Mouse (Mus musculus) intestine, postnatal 0 days (tissue): ENCODE results near the gene Dnajc5. TPM values are rescaled to one million over a fixed set of nuclear protein-coding genes. Genes with fewer than 3 reads are reported as not detected.

ENCODE experiments used
- ATAC-seq: fragments of 200-750 bp; cut with Nextera tagmentation; 2 replicates; pipeline ENCODE4 v1.8.0; 2017; ENCODE audit warnings: mild to moderate bottlenecking, moderate TSS enrichment, moderate library complexity
- H3K27ac ChIP-seq: fragments of 300-500 bp; sonication (generic); 2 replicates; pipeline ENCODE4 v1.5.1; 2014; ENCODE audit warnings: mild to moderate bottlenecking, low read depth, low read length, moderate library complexity
- H3K27me3 ChIP-seq: fragments of 300-500 bp; sonication (generic); replicated peaks from 2 replicates; pipeline ENCODE4 v1.6.1; 2014; ENCODE audit warnings: low read length, mixed read lengths; ENCODE audit not compliant: control insufficient read depth, insufficient read depth
- H3K36me3 ChIP-seq: fragments of 300-500 bp; sonication (generic); 2 replicates; pipeline ENCODE4 v1.6.1; 2014; ENCODE audit warnings: mild to moderate bottlenecking, moderate library complexity; ENCODE audit not compliant: control insufficient read depth, insufficient read depth
- H3K4me1 ChIP-seq: fragments of 300-500 bp; sonication (generic); replicated peaks from 2 replicates; pipeline ENCODE4 v1.6.1; 2014; ENCODE audit warnings: antibody characterized with exemption, low read length, mixed read lengths; ENCODE audit not compliant: control insufficient read depth, insufficient read depth
- H3K4me2 ChIP-seq: fragments of 300-500 bp; sonication (generic); replicated peaks from 2 replicates; pipeline ENCODE4 v1.6.1; 2014; ENCODE audit warnings: low read depth, mild to moderate bottlenecking, moderate library complexity
- H3K4me3 ChIP-seq: fragments of 300-500 bp; sonication (generic); 2 replicates; pipeline ENCODE4 v1.5.1; 2014; ENCODE audit warnings: low read depth, low read length
- H3K9ac ChIP-seq: fragments of 300-500 bp; sonication (generic); 2 replicates; pipeline ENCODE4 v1.6.1; 2014; ENCODE audit warnings: mild to moderate bottlenecking, low read depth, low read length
- H3K9me3 ChIP-seq: fragments of 300-500 bp; sonication (generic); 2 replicates; pipeline ENCODE4 v1.6.1; 2016; ENCODE audit warnings: mixed run types; ENCODE audit not compliant: control insufficient read depth
- CTCF ChIP-seq: sonication (generic); IDR thresholded peaks from 2 replicates; pipeline ENCODE4 v1.5.1; 2016; ENCODE audit warnings: low read depth, mild to moderate bottlenecking, control low read depth, antibody characterized with exemption, moderate library complexity
- WGBS: fragments of 180-500 bp; shearing (Covaris S2); extraction: QIAGEN DNeasy Blood & Tissue Kit; methylation state at CpG from one replicate; pipeline ENCODE4 v1.1.7; 2014; 5-methylcytosine and 5-hydroxymethylcytosine counted together
- polyA plus RNA-seq: library from polyadenylated mRNA; unstranded; fragments of >200 nt; fragmentation: Nextera tagmentation; extraction: Ambion mirVana; gene quantifications from 2 replicates; pipeline ENCODE4 v1.2.1, GENCODE M21; 2015

Gene Dnajc5
- polyA plus RNA-seq, 1 experiment from 2014 or later, result 62.9 TPM

DNA sequence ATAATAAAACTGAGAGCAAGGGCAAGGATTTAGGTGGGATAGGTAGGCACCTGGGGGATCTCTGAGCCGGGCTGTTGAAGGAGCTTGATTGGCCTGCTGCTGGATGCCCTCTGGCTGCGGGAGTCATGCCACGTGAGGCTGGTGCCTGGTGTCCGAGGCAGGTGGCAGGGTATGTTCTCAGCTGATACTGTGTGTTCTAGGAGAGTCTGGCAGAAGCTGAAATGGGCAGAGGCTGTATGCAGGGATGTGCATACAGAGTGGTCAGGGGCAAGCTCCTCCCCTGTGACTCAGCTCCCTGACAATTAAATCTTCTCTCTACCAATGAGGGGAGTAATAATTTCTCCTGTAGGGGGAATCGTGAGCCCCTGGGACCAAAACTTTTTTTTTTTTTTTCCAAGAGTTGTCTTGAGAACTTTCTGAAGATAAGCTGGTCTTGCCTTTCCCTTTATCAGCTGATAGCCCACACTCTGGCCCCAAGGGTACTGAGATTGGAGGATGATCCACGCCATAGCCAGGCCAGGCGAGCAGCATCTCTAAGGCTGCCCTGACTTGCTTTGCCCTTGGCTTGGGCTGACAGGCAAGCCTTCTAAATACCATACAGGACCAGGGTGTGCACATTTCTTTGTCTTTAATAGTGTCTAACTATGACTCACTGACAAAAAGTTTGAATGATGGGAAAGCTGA, 77.2 kb downstream of the Dnajc5 start:
- no peaks in the 10 kb centered on the region for H3K36me3 ChIP-seq
- H3K4me2 ChIP-seq, result peak overlapping the region; percentile 13; the same call in 1 of the 2 replicates
- H3K9me3 ChIP-seq, result no peaks in the 10 kb centered on the region
- H3K27me3 ChIP-seq, result no peaks in the 10 kb centered on the region
- H3K9ac ChIP-seq, result no peak overlapping the region
- no peak overlapping the region for H3K4me3 ChIP-seq
- peaks cover 5% of the 10 kb centered on the region; the same call in 1 of the 2 replicates for H3K4me1 ChIP-seq
- TF ChIP-seq CTCF, result 0 out of 2 replicates have a peak, but pooled peaks have one; percentile 21
- H3K27ac ChIP-seq, result no peak overlapping the region
- WGBS, result 59% methylated on average over 7 of the region's 7 CpGs
- ATAC-seq, result no peak

DNA sequence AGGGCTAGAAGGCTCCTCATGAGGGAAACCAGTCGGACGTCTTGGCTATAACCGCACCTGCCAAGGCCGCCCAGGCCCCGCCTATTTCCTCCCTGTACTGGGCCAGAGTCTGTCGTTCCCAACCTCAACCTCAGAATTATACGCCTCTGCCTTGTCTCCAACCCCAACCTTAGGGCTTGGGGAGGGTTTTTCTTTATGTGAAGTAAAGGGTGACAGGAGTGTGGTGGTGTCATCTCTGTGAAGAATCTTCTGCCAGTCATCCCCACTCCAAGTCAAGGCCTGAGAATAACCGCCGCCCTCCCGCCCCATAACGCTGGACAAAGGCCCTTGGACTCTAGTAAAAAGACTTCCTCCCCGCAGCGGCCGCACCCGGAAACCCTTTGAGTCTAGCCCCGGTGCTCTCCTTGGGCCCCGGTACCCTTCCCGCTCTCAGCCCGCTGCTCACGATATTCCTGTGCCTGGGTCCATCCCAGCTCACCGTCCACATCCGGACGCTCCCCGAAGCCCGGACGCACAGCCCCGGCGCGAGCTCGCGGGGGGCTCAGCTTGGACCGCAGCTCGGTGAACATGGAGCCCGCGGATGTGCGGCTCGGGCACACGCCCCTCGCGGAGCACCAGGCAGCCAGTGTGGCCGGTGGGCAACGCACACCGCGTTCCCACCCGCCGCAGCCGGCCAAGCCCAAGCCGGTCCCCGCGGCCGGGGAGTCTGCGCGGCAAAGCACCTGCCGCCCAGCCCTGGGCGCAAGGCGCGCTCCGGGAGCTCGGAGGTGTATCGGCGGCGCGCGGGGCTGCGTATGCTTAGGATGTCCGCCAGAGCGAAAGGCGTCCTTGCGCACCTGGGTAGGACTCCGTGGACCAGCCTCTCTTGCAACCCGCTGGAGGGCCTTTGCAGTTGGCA, 78.4 kb downstream of the Dnajc5 start, which contains the start of gene Samd10:
Samd10 (minus strand) TSS at position 759 of the 898 bp plus-strand sequence.
- peak; percentile 61 for ATAC-seq
- H3K4me2 ChIP-seq, result peak within 1 kb of the TSS; percentile 87
- peak within 1 kb of the TSS; percentile 79 for H3K9ac ChIP-seq
- TF ChIP-seq CTCF, result peak; percentile 38
- H3K4me1 ChIP-seq, result peaks cover 5% of the 10 kb centered on the region; the same call in 1 of the 2 replicates
- no peaks in the 10 kb centered on the region for H3K27me3 ChIP-seq
- H3K4me3 ChIP-seq, result peak within 1 kb of the TSS; percentile 78
- no peaks in the 10 kb centered on the region for H3K36me3 ChIP-seq
- H3K9me3 ChIP-seq, result no peaks in the 10 kb centered on the region
- WGBS, result 1% methylated on average over 71 of the region's 71 CpGs
- peak within 1 kb of the TSS; percentile 97 for H3K27ac ChIP-seq

DNA sequence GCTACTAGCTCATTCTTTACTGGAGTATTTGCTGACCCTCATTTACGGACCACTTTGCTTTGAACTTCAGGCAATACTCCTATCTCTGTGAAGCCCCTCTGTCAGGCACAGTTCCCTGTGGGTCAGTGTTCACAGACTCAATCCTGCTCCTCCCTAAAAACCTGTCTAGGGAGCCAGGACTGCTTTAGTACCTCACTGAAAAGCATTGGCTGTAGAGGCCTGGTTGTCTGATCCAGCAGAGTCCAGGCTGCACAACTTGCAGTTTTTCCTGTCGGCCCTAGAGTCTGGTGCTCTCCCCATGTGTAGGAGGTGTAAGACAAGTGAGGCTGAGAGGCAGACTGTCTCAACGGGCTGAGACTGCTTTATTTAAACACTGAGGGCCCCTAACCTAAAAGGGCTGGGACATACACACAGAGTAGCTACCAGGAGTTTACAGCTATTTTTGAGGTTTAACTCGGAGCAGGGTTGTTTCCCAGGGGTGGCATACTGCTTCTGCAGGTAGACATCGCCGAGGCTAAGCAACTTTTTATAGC, 80.0 kb downstream of the Dnajc5 start:
- Histone ChIP-seq H3K36me3 (no peaks in the 10 kb centered on the region), H3K4me2 (peak overlapping the region; percentile 79), H3K9ac (no peak overlapping the region), H3K27me3 (no peaks in the 10 kb centered on the region), H3K4me3 (peak overlapping the region; percentile 83), H3K4me1 (peaks cover 5% of the 10 kb centered on the region; the same call in 1 of the 2 replicates), H3K9me3 (no peaks in the 10 kb centered on the region), H3K27ac (no peak overlapping the region)
- no peak for TF ChIP-seq CTCF
- no peak for ATAC-seq
- 51% methylated on average over 6 of the region's 6 CpGs for WGBS

DNA sequence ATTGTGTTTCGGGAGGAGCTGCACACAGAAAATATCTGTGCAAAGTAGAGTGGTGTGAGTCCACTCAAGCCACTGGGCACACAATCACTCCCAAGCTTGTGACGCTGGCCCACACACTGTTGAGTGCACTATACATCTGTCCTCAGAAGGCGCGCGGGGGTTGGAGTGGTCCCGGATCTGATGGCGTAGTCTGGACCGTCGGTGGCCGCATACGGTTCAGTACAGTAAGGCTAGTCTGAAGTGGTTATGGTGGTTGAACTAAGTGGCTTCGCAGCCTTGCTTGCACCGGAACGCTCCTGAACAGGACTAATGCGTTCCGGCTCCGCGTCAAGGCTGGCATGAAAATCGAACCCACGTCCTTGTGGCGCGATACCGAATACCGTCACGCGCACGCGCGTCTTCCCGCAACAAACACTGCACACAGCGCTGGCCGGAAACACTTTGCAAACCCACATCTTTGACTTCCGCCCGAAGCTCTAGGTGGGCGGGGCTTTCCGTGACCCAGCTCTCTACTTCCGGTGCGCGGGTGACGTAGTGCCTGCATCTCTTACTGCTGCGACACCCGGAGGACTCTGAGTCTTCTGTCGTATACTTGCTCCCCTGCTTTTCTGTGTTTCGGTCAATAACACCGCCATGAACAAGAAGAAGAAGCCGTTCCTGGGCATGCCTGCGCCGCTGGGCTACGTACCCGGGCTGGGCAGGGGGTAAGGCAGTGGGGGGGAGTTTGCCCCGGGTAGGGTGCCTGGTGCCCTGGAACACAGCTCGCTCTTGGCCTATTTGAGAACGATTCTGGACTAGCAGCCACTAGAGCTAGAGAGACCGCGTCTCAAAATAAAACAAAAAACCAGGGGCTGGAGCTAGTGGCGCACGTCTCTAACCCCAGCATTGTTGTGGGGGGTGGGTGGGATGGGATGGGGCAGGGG, 80.8 kb downstream of the Dnajc5 start:
- peak overlapping the region; percentile 90 for H3K27ac ChIP-seq
- no peaks in the 10 kb centered on the region for H3K27me3 ChIP-seq
- peak; percentile 20; the same call in 1 of the 2 replicates for TF ChIP-seq CTCF
- H3K4me2 ChIP-seq, result peak overlapping the region; percentile 79
- ATAC-seq, result peak; percentile 90
- no peaks in the 10 kb centered on the region for H3K36me3 ChIP-seq
- peaks cover 5% of the 10 kb centered on the region; the same call in 1 of the 2 replicates for H3K4me1 ChIP-seq
- H3K9ac ChIP-seq, result peak overlapping the region; percentile 87
- no peaks in the 10 kb centered on the region for H3K9me3 ChIP-seq
- peak overlapping the region; percentile 83 for H3K4me3 ChIP-seq
- WGBS, result under 1% methylated on average over 57 of the region's 57 CpGs

DNA sequence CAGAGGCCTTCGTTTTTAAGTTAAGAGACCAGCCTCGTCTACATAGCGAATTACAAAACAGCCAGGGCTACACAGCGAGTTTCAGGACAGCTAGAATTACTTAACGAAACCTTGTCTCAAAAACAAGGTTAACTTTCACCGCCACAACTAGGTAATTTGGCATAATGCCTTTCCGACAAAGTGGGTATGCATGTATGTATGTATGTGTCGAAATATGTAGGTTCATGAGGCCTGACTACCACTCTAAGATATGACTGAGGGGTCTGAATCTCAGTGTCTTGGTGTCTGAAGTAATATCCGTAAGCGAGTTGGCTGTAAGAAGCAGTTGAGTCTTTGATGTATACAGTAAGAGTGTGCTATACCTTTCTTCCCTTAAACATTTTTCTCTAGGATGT, 81.5 kb downstream of the Dnajc5 start:
- WGBS, result 27% methylated on average over 10 of the region's 10 CpGs
- H3K9ac ChIP-seq, result peak overlapping the region; percentile 87
- H3K9me3 ChIP-seq, result no peaks in the 10 kb centered on the region
- ATAC-seq, result no peak
- H3K27me3 ChIP-seq, result no peaks in the 10 kb centered on the region
- H3K4me2 ChIP-seq, result peak overlapping the region; percentile 79
- TF ChIP-seq CTCF, result no peak
- peaks cover 5% of the 10 kb centered on the region; the same call in 1 of the 2 replicates for H3K4me1 ChIP-seq
- peak overlapping the region; percentile 83 for H3K4me3 ChIP-seq
- no peaks in the 10 kb centered on the region for H3K36me3 ChIP-seq
- peak overlapping the region; percentile 90 for H3K27ac ChIP-seq
